Mouse (Mus musculus) CD4-positive naive resting alpha-beta T cell, adult 76 days (primary cell): ENCODE data around the gene E430018J23Rik. TPM values are rescaled to one million over a fixed set of nuclear protein-coding genes. Genes with fewer than 3 reads are reported as not detected.

Source experiments
- total RNA-seq: library from RNA; stranded (reverse); gene quantifications from one replicate; pipeline ENCODE4 v1.2.4, GENCODE M21; 2023

Gene E430018J23Rik
- 14.9 TPM for total RNA-seq

GRCm38 (mm10) chr7:127393157-127393943 is at the start of gene E430018J23Rik:
Gene E430018J23Rik (minus strand): TSS chr7:127393629.

GRCm38 (mm10) chr7:127421388-127422191 is 28.2 kb upstream of the E430018J23Rik start, which contains the start of gene Zfp688:
Gene Zfp688 (minus strand): TSS chr7:127422068.

GRCm38 (mm10) chr7:127406002-127406987 is 12.9 kb upstream of the E430018J23Rik start, which contains the start of gene Zfp764:
Gene Zfp764 (minus strand): TSS chr7:127406822.

GRCm38 (mm10) chr7:127386641-127387392 is 6.6 kb downstream of the E430018J23Rik start, which contains the start of gene 9130019O22Rik:
Gene 9130019O22Rik (minus strand): TSS chr7:127387166.

DNA sequence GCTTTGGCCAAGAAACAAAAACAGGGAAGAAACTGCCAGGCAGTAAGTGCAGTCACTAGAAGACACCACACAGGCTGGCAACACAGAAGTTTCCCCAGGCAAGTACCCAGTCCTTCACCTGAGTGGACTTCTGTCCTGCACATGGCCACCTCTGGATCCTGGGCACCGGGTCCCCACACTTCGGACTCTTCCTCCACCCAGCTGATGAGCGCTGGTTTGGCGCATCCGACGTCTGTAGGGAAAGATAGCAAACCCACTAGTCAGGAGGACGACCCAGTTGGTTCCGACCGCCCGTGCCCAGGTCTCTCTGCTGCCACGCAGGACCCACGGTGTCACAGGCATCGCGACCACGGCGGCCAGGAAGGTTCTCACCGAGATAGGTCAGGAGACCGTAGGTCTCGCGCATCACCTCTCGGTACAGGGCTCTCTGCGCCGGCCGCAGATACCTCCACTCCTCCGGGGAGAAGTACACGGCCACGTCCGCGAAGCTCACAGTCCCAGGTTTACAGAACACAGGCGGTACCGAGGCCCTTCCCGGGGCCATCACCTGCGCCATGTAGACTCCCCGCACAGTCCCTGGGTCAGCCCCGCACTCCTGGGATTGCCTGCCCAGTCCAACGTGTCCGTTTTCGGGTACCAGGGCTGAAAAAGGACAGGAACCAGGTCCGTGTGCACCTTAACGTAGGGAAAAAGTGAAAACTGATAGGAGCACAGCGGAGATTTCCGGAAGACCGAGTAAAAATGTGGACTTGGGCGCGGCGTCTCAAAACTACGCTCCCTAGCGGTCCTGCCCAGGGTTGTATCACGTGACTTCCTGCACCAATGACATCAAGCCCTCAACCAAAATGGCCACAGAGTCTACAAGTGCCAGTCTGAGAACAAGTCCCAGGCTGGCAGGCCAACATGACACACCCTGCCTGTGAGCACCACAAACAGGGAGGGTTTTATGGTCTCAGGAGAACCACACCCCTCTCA is 17.9 kb downstream of the E430018J23Rik start, which contains the start of gene Zfp747:
TSS of gene Zfp747 (minus strand) at position 780 of the 975 bp plus-strand sequence.

GRCm38 (mm10) chr7:127345512-127346325 is 47.7 kb downstream of the E430018J23Rik start, which contains the start of gene Zfp768:
Gene Zfp768 (minus strand): TSS chr7:127345589.

Other genes with a start within 250 kb of the E430018J23Rik start
- 71.0 TPM for gene Cd2bp2, start 197.6 kb downstream of the E430018J23Rik start, total RNA-seq
- gene Tbc1d10b, start 185.2 kb downstream of the E430018J23Rik start, total RNA-seq = 42.1 TPM
- gene Mylpf, start 184.7 kb downstream of the E430018J23Rik start, total RNA-seq = 19.4 TPM
- 9.7 TPM for gene Zfp553, start 160.6 kb downstream of the E430018J23Rik start, total RNA-seq
- gene Sept1, start 160.5 kb downstream of the E430018J23Rik start, total RNA-seq = 620 TPM
- 16.4 TPM for gene Zfp771, start 149.4 kb downstream of the E430018J23Rik start, total RNA-seq
- 8.0 TPM for gene Dctpp1, start 132.9 kb downstream of the E430018J23Rik start, total RNA-seq
- 23.0 TPM for gene Sephs2, start 119.6 kb downstream of the E430018J23Rik start, total RNA-seq
- 193 TPM for gene Itgal, start 97.4 kb downstream of the E430018J23Rik start, total RNA-seq
- gene Zfp768, start 48.0 kb downstream of the E430018J23Rik start, total RNA-seq = 0.21 TPM
- 23.2 TPM for gene Zfp747, start 17.6 kb downstream of the E430018J23Rik start, total RNA-seq
- 4.7 TPM for gene 9130019O22Rik, start 6.5 kb downstream of the E430018J23Rik start, total RNA-seq
- gene Zfp764, start 13.2 kb upstream of the E430018J23Rik start, total RNA-seq = 12.5 TPM
- 14.6 TPM for gene Zfp688, start 28.4 kb upstream of the E430018J23Rik start, total RNA-seq
- 9.8 TPM for gene Zfp689, start 55.5 kb upstream of the E430018J23Rik start, total RNA-seq
- 129 TPM for gene Prr14, start 66.0 kb upstream of the E430018J23Rik start, total RNA-seq
- 195 TPM for gene Fbrs, start 85.6 kb upstream of the E430018J23Rik start, total RNA-seq
- 267 TPM for gene Srcap, start 118.4 kb upstream of the E430018J23Rik start, total RNA-seq
- gene Gm42715, start 126.0 kb upstream of the E430018J23Rik start, total RNA-seq = 40.4 TPM
- 10.0 TPM for gene Tmem265, start 167.8 kb upstream of the E430018J23Rik start, total RNA-seq
- 139 TPM for gene Phkg2, start 179.7 kb upstream of the E430018J23Rik start, total RNA-seq
- gene Ccdc189, start 195.0 kb upstream of the E430018J23Rik start, total RNA-seq = 0.38 TPM
- gene Rnf40, start 195.1 kb upstream of the E430018J23Rik start, total RNA-seq = 138 TPM
- gene Zfp629, start 222.2 kb upstream of the E430018J23Rik start, total RNA-seq = 2.9 TPM